Mouse (Mus musculus) left cerebral cortex, postnatal 36 days (tissue): ENCODE measurements around the gene Sympk. TPM values are rescaled to one million over a fixed set of nuclear protein-coding genes. Genes with fewer than 3 reads are reported as not detected.

Source experiments
- DNase-seq, 2 experiments: peaks; one replicate each; pipeline ENCODE4 v3.0.0; 2021 to 2022; ENCODE audit warnings: low spot score in 2 of 2, mixed read lengths in 1 of 2
- intact Hi-C: fragments of 180-260 bp; cut with DNase I; formaldehyde crosslinking; loops from one replicate; pipeline ENCODE4 v1.15.1; 2025
- total RNA-seq, 2 experiments: library from RNA; stranded (reverse); gene quantifications; 2 replicates each; pipeline ENCODE4 v1.2.3; 2021

Gene Sympk
- total RNA-seq, 2 experiments from 2014 or later: 126 to 129 TPM

- intact Hi-C loops: loop anchor here (5.0 kb wide), 1 partner anchor 112 kb away; no protein-coding TSS in a partner anchor
- DNase-seq: peak in 1 of 2 experiments; percentile 40
Observed at GRCm38 (mm10) chr7:19004631-19005079, 19.5 kb upstream of the Sympk start.

- DNase-seq: no peak
- intact Hi-C loops: no loop called here
Observed at GRCm38 (mm10) chr7:19005417-19006121, 18.6 kb upstream of the Sympk start.

GRCm38 (mm10) chr7:19006476-19006875 is 17.7 kb upstream of the Sympk start:
- intact Hi-C loops: no loop called here

GRCm38 (mm10) chr7:19007026-19007977 is 16.9 kb upstream of the Sympk start:
- no peak for DNase-seq
- intact Hi-C loops: no loop called here

More at GRCm38 (mm10) chr7:19006476-19006875, 17.7 kb upstream of the Sympk start:
- peak; percentile 67 to 84 for DNase-seq

- no peak for DNase-seq
- intact Hi-C loops: no loop called here
Observed at GRCm38 (mm10) chr7:19010581-19010980, 13.6 kb upstream of the Sympk start.

- no peak for DNase-seq
- intact Hi-C loops: no loop called here
Observed at GRCm38 (mm10) chr7:19012025-19012621, 12.1 kb upstream of the Sympk start.

- DNase-seq: no peak
- intact Hi-C loops: no loop called here
Observed at GRCm38 (mm10) chr7:19012882-19013281, 11.3 kb upstream of the Sympk start.

GRCm38 (mm10) chr7:19014452-19014851 is 9.7 kb upstream of the Sympk start:
- no peak for DNase-seq
- intact Hi-C loops: no loop called here

GRCm38 (mm10) chr7:19016042-19016441 is 8.1 kb upstream of the Sympk start:
- intact Hi-C loops: no loop called here
- no peak for DNase-seq

GRCm38 (mm10) chr7:19017909-19018308 is 6.3 kb upstream of the Sympk start:
- DNase-seq: no peak
- intact Hi-C loops: no loop called here

- no peak for DNase-seq
- intact Hi-C loops: no loop called here
Observed at GRCm38 (mm10) chr7:19021048-19021447, 3.1 kb upstream of the Sympk start.

- no peak for DNase-seq
- intact Hi-C loops: no loop called here
Observed at GRCm38 (mm10) chr7:19022189-19022958, 1.8 kb upstream of the Sympk start.

- no peak for DNase-seq
- intact Hi-C loops: no loop called here
Observed at GRCm38 (mm10) chr7:19023357-19023814, 791 bp upstream of the Sympk start, which contains the start of gene Foxa3. Gene Foxa3, minus strand, starts transcription at chr7:19023538.

- DNase-seq: peak in 1 of 2 experiments; percentile 47
- intact Hi-C loops: loop anchor here (1.0 kb wide), 1 partner anchor 95 kb away; the partner anchor contains the start of gene Fbxo46
Observed at GRCm38 (mm10) chr7:19024581-19025255, 541 bp downstream of the Sympk start.

GRCm38 (mm10) chr7:19028067-19028466 is 3.9 kb downstream of the Sympk start:
- DNase-seq: no peak
- intact Hi-C loops: no loop called here

- DNase-seq: no peak
- intact Hi-C loops: no loop called here
Observed at GRCm38 (mm10) chr7:19029084-19029653, 5.0 kb downstream of the Sympk start.

- no peak for DNase-seq
- intact Hi-C loops: no loop called here
Observed at GRCm38 (mm10) chr7:19031641-19032040, 7.5 kb downstream of the Sympk start.

- intact Hi-C loops: no loop called here
- no peak for DNase-seq
Observed at GRCm38 (mm10) chr7:19044616-19045015, 20.4 kb downstream of the Sympk start.
